Mouse (Mus musculus) adrenal gland, postnatal 10 days (tissue): ENCODE results near the gene Dpp7. TPM values are rescaled to one million over a fixed set of nuclear protein-coding genes. Genes with fewer than 3 reads are reported as not detected.

Experiments
- DNase-seq: peaks from one replicate; pipeline ENCODE4 v3.0.0; 2021; ENCODE audit warnings: mixed read lengths
- total RNA-seq, 2 experiments: library from RNA; stranded (reverse); gene quantifications; 2 replicates each; pipeline ENCODE4 v1.2.3; 2021

Dpp7 gene
- total RNA-seq, 2 experiments from 2014 or later = 15.4 to 19.1 TPM

- no peak for DNase-seq
Observed at GRCm38 (mm10) chr2:25369996-25370395, 13.8 kb upstream of the Dpp7 start.

- peak; percentile 85 for DNase-seq
Observed at GRCm38 (mm10) chr2:25365091-25365761, 9.1 kb upstream of the Dpp7 start, which contains the start of gene Uap1l1. Gene Uap1l1, minus strand, starts transcription at chr2:25365682.

GRCm38 (mm10) chr2:25364761-25365090 lies 8.6 kb upstream of the Dpp7 start:
- no peak for DNase-seq

- DNase-seq = no peak
Observed at GRCm38 (mm10) chr2:25364313-25364712, 8.2 kb upstream of the Dpp7 start.

GRCm38 (mm10) chr2:25363478-25364178 lies 7.5 kb upstream of the Dpp7 start:
- no peak for DNase-seq

GRCm38 (mm10) chr2:25359848-25360247 lies 3.7 kb upstream of the Dpp7 start:
- no peak for DNase-seq

GRCm38 (mm10) chr2:25355419-25356066 lies 616 bp downstream of the Dpp7 start:
- DNase-seq = no peak

GRCm38 (mm10) chr2:25354211-25354610 lies 1.9 kb downstream of the Dpp7 start:
- DNase-seq = no peak

- DNase-seq = no peak
Observed at GRCm38 (mm10) chr2:25350701-25351100, 5.5 kb downstream of the Dpp7 start.

GRCm38 (mm10) chr2:25349499-25349898 lies 6.7 kb downstream of the Dpp7 start:
- DNase-seq = peak; percentile 31

GRCm38 (mm10) chr2:25348162-25348561 lies 8.0 kb downstream of the Dpp7 start:
- no peak for DNase-seq

- DNase-seq = no peak
Observed at GRCm38 (mm10) chr2:25338303-25338702, 17.9 kb downstream of the Dpp7 start.

- no peak for DNase-seq
Observed at GRCm38 (mm10) chr2:25333569-25333968, 22.6 kb downstream of the Dpp7 start.

GRCm38 (mm10) chr2:25332286-25333160 lies 23.6 kb downstream of the Dpp7 start, which contains the start of gene Man1b1:
Gene Man1b1, plus strand, starts transcription at chr2:25332338.
- peak; percentile 99 for DNase-seq

- DNase-seq = no peak
Observed at GRCm38 (mm10) chr2:25331470-25331869, 24.7 kb downstream of the Dpp7 start.

- DNase-seq = peak; percentile 47
Observed at GRCm38 (mm10) chr2:25328440-25328839, 27.7 kb downstream of the Dpp7 start.

GRCm38 (mm10) chr2:25326036-25326435 lies 30.1 kb downstream of the Dpp7 start:
- DNase-seq = no peak

- no peak for DNase-seq
Observed at GRCm38 (mm10) chr2:25320084-25320483, 36.1 kb downstream of the Dpp7 start.

- DNase-seq = peak; percentile 82
Observed at GRCm38 (mm10) chr2:25318971-25319773, 37.0 kb downstream of the Dpp7 start, which contains the start of gene Grin1. Gene Grin1, minus strand, starts transcription at chr2:25319187.

GRCm38 (mm10) chr2:25318119-25318966 lies 37.8 kb downstream of the Dpp7 start:
- DNase-seq = no peak
